Mouse (Mus musculus) cerebellum, adult 2 months (tissue): Measurements from ENCODE around the gene Spock1.

Experiments
- CTCF ChIP-seq: fragments of 200-500 bp; IDR thresholded peaks from 2 replicates; pipeline ENCODE4 v1.5.1; 2011; ENCODE audit warnings: low read depth, mild to moderate bottlenecking, control low read depth, low read length, moderate library complexity, borderline replicate concordance; ENCODE audit not compliant: insufficient read depth
- POLR2A ChIP-seq: fragments of 200-500 bp; IDR thresholded peaks from 2 replicates; pipeline ENCODE4 v1.6.1; 2011; ENCODE audit warnings: low read length, control low read depth, borderline replicate concordance; ENCODE audit not compliant: insufficient read depth

DNA sequence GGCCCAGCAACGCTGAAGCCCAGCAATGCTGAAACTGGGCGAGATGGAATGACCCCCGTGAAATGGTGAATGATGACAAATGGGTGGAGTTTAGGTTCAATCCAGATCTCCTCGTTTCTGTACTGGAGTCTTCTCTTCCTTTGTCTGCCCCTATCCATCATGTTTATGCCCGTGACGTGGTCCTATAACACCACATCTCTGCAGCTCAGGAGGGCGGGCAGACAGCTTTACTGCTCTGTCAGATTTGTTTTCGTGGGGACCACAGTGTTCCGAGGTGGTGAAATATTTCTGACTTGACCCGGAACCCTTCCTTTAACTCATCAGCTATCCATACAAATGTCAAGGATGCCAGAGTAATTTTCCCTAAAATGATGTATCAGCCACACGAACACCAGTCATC lies 98.5 kb downstream of the Spock1 start:
- no peak for TF ChIP-seq CTCF
- TF ChIP-seq POLR2A: no peak
